Mouse (Mus musculus) heart, adult 2 months (tissue): ENCODE measurements around the gene Snx11. TPM values are rescaled to one million over a fixed set of nuclear protein-coding genes. Genes with fewer than 3 reads are reported as not detected.
"Not testable (repeated sequence)": the region's sequence is repeated elsewhere in the genome, so short reads cannot be mapped to it uniquely, and the experiment has no call there.

ENCODE experiments used
- DNase-seq, 2 experiments: peaks; one replicate each; pipeline ENCODE4 v3.0.0; 2021
- H3K27ac ChIP-seq: fragments of 200-600 bp; 2 replicates; pipeline ENCODE4 v1.8.1; 2022
- H3K27me3 ChIP-seq: fragments of 200-500 bp; 2 replicates; pipeline ENCODE4 v1.6.1; 2012; ENCODE audit warnings: mild to moderate bottlenecking, low read length, inconsistent platforms, mixed read lengths; ENCODE audit not compliant: control insufficient read depth, insufficient read depth
- H3K36me3 ChIP-seq: fragments of 200-500 bp; 2 replicates; pipeline ENCODE4 v1.6.1; 2012; ENCODE audit warnings: low read length, inconsistent platforms; ENCODE audit not compliant: control insufficient read depth, insufficient read depth
- H3K4me1 ChIP-seq: fragments of 200-500 bp; 2 replicates; pipeline ENCODE4 v1.6.1; 2011; ENCODE audit warnings: low read length; ENCODE audit not compliant: control insufficient read depth, insufficient read depth
- H3K4me3 ChIP-seq: fragments of 200-600 bp; 2 replicates; pipeline ENCODE4 v1.8.1; 2022
- H3K79me2 ChIP-seq: fragments of 200-500 bp; replicated peaks from 2 replicates; pipeline ENCODE4 v1.6.1; 2012; ENCODE audit warnings: mild to moderate bottlenecking, inconsistent platforms, low read length, moderate library complexity, mixed read lengths; ENCODE audit not compliant: control insufficient read depth, insufficient read depth
- H3K9ac ChIP-seq: fragments of 200-500 bp; 2 replicates; pipeline ENCODE4 v1.6.1; 2012; ENCODE audit warnings: low read depth, mild to moderate bottlenecking, control low read depth, inconsistent platforms, low read length, mixed read lengths
- CTCF ChIP-seq: fragments of 200-600 bp; IDR thresholded peaks from 2 replicates; pipeline ENCODE4 v1.8.1; 2022; ENCODE audit warnings: antibody characterized with exemption, mild to moderate bottlenecking, moderate library complexity
- EP300 ChIP-seq: fragments of 200-500 bp; IDR thresholded peaks from 2 replicates; pipeline ENCODE4 v1.6.1; 2011; ENCODE audit warnings: low read depth, low read length, control low read depth; ENCODE audit not compliant: insufficient read depth
- POLR2A ChIP-seq: fragments of 200-500 bp; IDR thresholded peaks from 2 replicates; pipeline ENCODE4 v1.6.1; 2011; ENCODE audit warnings: mild to moderate bottlenecking, low read depth, low read length, control low read depth; ENCODE audit not compliant: insufficient read depth
- WGBS: fragments of 180-500 bp; shearing (Covaris S2); methylation state at CpG from one replicate; pipeline ENCODE4 v1.1.7; 2018; 5-methylcytosine and 5-hydroxymethylcytosine counted together
- intact Hi-C: fragments of 180-260 bp; cut with DNase I; formaldehyde crosslinking; loops from one replicate; pipeline ENCODE4 v1.15.1; 2025
- polyA plus RNA-seq: library from polyadenylated mRNA; depleted of rRNA; stranded (reverse); fragments of >200 nt; gene quantifications from 2 replicates; pipeline ENCODE4 v1.2.3, GENCODE M21; 2012
- total RNA-seq, 2 experiments: library from RNA; stranded (reverse); gene quantifications; 2 replicates each; pipeline ENCODE4 v1.2.3; 2021

The Snx11 gene
- total and polyA plus RNA-seq, 3 experiments: 11.1 to 12.5 (median 11.6) TPM

DNA sequence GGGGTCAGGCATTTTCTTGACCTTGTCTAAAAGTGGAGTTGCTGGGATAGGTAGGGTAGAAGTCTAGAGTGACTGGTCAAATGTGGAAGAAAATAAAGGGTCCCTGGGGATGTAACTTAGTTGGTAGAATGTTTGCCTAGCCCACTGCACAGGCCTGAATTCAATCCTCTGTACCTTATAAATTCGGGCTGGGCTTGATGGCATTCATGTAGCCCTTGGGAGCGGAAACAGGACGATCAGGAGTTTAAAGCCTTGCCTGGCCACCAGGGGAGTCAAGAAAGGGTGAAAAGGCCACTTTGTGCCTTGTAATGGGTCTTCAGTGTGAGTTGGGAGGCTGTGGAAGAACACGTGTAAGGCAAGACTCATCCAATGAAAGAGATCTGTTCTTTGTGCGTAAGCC is 12.6 kb upstream of the Snx11 start:
- TF ChIP-seq POLR2A (no peak), CTCF (peak; percentile 12; the same call in 1 of the 2 replicates)
- H3K79me2 ChIP-seq: peaks cover 3% of the 10 kb centered on the region; the same call in 1 of the 2 replicates
- H3K27me3 ChIP-seq: no peaks in the 10 kb centered on the region
- WGBS: 16% methylated on average over 5 of the region's 5 CpGs
- peak overlapping the region; percentile 67 for H3K4me3 ChIP-seq
- peaks cover 15% of the 10 kb centered on the region for H3K36me3 ChIP-seq
- no peak overlapping the region for H3K27ac ChIP-seq
- DNase-seq: no peak
- intact Hi-C loops: loop anchor here (2.0 kb wide), 3 partner anchors 15 to 71 kb away; no protein-coding TSS in a partner anchor
- peak overlapping the region; percentile 89 for H3K9ac ChIP-seq
- peaks cover 8% of the 10 kb centered on the region for H3K4me1 ChIP-seq

DNA sequence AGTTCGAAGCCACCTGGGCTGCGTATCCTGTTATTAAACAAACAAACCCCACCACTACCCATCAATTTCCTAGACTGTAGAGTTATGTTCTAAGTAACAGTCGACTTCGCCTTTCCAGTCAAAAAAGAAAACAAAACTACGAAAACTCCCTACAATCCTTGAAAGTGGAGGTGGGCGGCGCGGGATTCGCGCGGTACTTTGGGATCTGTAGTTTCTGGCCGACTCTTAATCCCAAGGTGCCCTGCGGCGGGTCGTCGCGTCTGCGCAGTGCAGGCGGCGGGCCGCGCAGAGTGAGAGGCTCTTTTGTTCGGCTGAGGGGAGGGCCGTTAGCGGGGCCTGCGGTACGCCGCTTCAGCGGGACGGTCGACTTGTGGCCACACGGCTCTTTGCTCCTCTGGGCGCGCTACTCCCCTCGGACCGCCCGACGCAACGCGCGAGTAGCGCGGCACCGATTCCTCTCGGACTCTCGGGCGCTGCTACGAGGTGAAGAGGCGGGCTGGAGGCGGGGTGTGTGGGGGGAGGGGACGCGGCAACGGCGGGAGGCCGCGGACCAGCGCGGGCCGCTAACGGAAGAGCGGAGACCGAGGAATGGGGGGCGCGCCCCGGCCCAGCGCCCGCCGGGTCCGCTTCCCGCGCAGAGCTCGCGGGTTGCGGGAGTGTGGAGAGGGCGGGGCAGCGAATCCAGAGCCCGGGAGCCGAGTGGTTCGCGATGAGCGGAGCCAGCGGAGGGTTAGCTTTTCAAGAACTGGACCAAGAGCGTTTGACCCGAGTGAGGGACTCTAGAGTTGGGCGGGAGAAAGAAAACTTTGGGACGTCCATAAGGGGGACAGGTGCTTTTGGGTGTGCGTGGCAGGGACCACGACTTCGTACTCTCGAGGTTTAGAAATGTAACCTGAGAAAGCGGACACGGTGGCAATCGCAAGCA is 11.8 kb upstream of the Snx11 start, which contains the start of gene Cbx1:
Cbx1 (plus strand) TSS at position 257 of the 925 bp plus-strand sequence.
- Histone ChIP-seq H3K4me3 (peak within 1 kb of the TSS; percentile 67), H3K27ac (peak within 1 kb of the TSS; percentile 92), H3K9ac (peak within 1 kb of the TSS; percentile 89), H3K79me2 (peaks cover 3% of the 10 kb centered on the region; the same call in 1 of the 2 replicates), H3K4me1 (peaks cover 8% of the 10 kb centered on the region), H3K36me3 (peaks cover 15% of the 10 kb centered on the region), H3K27me3 (no peaks in the 10 kb centered on the region)
- under 1% methylated on average over 91 of the region's 93 CpGs for WGBS
- intact Hi-C loops: loop anchor here (2.0 kb wide), 3 partner anchors 14 to 72 kb away; no protein-coding TSS in a partner anchor
- peak; percentile 94 to 95 for DNase-seq
- TF ChIP-seq POLR2A: peak; percentile 65; the same call in 1 of the 2 replicates
- TF ChIP-seq EP300: no peak; the same call in 1 of the 2 replicates

DNA sequence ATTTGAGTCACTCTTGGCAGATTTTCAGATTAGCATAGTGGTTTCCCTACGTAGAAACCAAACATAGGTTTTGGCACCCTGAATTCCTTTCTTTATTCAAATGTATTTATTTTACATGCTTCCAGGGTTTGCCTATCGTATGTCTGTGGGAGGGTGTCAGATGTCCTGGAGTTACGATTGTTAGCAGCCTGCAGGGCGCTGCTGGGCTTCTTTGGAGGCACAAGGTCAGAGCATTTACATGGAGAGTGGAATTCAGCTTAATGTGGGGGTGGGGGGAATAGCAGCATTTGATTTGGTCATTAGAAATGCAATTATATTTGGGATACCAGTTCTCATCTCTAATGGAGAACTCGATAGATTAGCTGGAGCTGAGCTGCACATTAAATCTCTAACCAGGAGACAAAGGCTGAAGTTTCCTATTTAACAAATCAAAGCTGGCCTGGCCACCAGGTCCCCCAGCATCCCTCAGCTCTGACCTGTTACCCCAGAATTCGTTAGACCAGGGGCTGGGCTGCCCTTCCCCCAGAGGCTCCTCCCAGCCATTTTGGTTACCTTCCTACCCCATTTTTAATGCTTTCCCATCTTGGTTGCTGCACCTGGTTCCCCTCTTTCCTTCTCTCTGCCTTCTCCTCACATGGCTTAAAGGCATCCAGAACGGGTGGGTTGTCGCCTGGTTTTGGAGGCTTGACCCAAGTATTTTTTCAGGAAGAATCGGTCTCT is 9.5 kb upstream of the Snx11 start:
- 54% methylated on average over 9 of the region's 9 CpGs for WGBS
- H3K27ac ChIP-seq: no peak overlapping the region
- TF ChIP-seq POLR2A (no peak), EP300 (no peak), CTCF (no peak)

GRCm38 (mm10) chr11:96784847-96785246 is 7.5 kb upstream of the Snx11 start:
- H3K4me1 ChIP-seq, H3K27ac ChIP-seq, intact Hi-C loops, H3K4me3 ChIP-seq, H3K36me3 ChIP-seq, H3K9ac ChIP-seq, H3K27me3 ChIP-seq, H3K79me2 ChIP-seq: not testable (repeated sequence)
- TF ChIP-seq CTCF: peak; percentile 73
- DNase-seq: peak; percentile 45 to 66
- WGBS: 11% methylated on average over 7 of the region's 7 CpGs

More for the DNA sequence above, 9.5 kb upstream of the Snx11 start:
- peaks cover 6% of the 10 kb centered on the region for H3K4me1 ChIP-seq
- H3K79me2 ChIP-seq: peaks cover 3% of the 10 kb centered on the region; the same call in 1 of the 2 replicates
- intact Hi-C loops: no loop called here
- H3K4me3 ChIP-seq: no peak overlapping the region
- peaks cover 2% of the 10 kb centered on the region; the same call in 1 of the 2 replicates for H3K36me3 ChIP-seq
- no peak for DNase-seq
- H3K27me3 ChIP-seq: no peaks in the 10 kb centered on the region
- no peak overlapping the region for H3K9ac ChIP-seq

DNA sequence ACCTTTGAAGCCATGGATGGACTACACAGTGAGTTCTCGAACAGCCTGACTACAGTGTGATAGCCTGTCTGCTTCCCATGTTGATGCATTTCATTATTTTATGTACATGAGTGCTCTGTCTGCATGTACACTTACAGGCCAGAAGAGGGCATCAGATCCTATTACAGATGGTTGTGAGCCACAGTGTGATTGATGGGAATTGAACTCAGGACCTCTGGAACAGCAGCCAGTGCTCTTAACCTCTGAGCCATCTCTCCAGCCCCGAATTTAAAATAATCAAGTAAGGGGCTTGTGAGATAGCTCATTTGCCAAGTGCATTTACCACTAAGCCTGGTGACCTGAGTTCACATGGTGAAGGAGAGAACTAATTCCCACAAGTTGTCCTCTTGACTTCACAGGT is 4.1 kb upstream of the Snx11 start:
- intact Hi-C loops: no loop called here
- Histone ChIP-seq H3K9ac (no peak overlapping the region), H3K27me3 (no peaks in the 10 kb centered on the region), H3K4me1 (peaks cover 3% of the 10 kb centered on the region), H3K79me2 (no peaks in the 10 kb centered on the region), H3K27ac (no peak overlapping the region), H3K4me3 (no peak overlapping the region), H3K36me3 (no peaks in the 10 kb centered on the region)
- no peak for DNase-seq
- TF ChIP-seq POLR2A: no peak
- peak; percentile 63 for TF ChIP-seq CTCF
- 80% methylated on average over 2 of the region's 2 CpGs for WGBS

- DNase-seq: no peak
- Histone ChIP-seq H3K4me3 (no peak overlapping the region), H3K4me1 (peaks cover 6% of the 10 kb centered on the region), H3K27ac (no peak overlapping the region), H3K27me3 (no peaks in the 10 kb centered on the region), H3K9ac (no peak overlapping the region), H3K36me3 (0 out of 2 replicates have a peak, but pooled peaks cover 2% of the 10 kb centered on the region), H3K79me2 (no peaks in the 10 kb centered on the region)
- 68% methylated on average over 5 of the region's 5 CpGs for WGBS
- intact Hi-C loops: no loop called here
- TF ChIP-seq EP300: no peak
- no peak for TF ChIP-seq CTCF
- TF ChIP-seq POLR2A: no peak
Observed at GRCm38 (mm10) chr11:96780306-96780705, 2.9 kb upstream of the Snx11 start.

DNA sequence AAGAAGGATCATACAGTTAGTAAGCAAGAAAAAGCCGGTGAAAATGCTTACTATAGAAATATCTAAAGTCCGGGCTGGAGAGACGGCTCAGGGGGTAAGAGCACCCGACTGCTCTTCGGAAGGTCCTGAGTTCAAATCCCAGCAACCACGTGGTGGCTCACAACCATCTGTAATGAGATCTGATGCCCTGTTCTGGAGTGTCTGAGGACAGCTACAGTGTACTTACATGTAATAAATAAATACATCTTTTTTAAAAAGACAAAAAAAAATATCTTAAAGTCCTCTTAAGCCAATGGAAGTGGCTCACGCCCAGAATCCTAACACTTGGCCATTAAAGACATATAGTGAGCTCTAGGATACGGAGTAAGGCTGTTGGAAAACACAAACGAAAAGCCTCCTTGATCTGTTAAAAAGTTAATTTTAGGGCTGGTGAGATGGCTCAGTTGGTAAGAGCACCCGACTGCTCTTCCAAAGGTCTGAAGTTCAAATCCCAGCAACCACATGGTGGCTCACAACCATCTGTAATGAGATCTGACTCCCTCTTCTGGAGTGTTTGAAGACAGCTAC is 785 bp upstream of the Snx11 start:
- H3K79me2 ChIP-seq, H3K27me3 ChIP-seq, DNase-seq, H3K4me1 ChIP-seq, H3K36me3 ChIP-seq: not testable (repeated sequence)
- intact Hi-C loops: loop anchor here (5.0 kb wide), 1 partner anchor 84 kb away; no protein-coding TSS in a partner anchor
- WGBS: 61% methylated on average over 10 of the region's 10 CpGs
- peak overlapping the region; percentile 82 for H3K4me3 ChIP-seq
- peak overlapping the region; percentile 78 for H3K27ac ChIP-seq
- peak overlapping the region; percentile 42; the same call in 1 of the 2 replicates for H3K9ac ChIP-seq
